In genomic region chr14:24993751-24994658, GRCm38 (mm10) we compare ENCODE assay signal across 10 mouse cellular contexts.
DNase-seq lines count a peak whose midpoint lies in the region; ATAC-seq and TF ChIP-seq lines count a peak whose summit lies in the region.
"Had no signal": no experiment of that assay in that cellular context is flagged by ENCODE, and none has a peak within 500 bp of the region (broad histone marks: within the 10 kb centered on the region; RNA-seq: fewer than 3 reads in every experiment).

No protein-coding gene starts in this region.

- H3K36me3 ChIP-seq in lung, embryonic 16.5 days (ENCODE audit: control insufficient read depth, insufficient read depth, low read length), result no peaks in the 10 kb centered on the region
- no peaks in the 10 kb centered on the region for H3K36me3 ChIP-seq in stomach, postnatal 0 days (ENCODE audit: control insufficient read depth, insufficient read depth, low read length)
- H3K36me3 ChIP-seq: liver, embryonic 13.5 days; stomach, embryonic 15.5 days had no signal

- no peaks in the 10 kb centered on the region for H3K27me3 ChIP-seq in lung, embryonic 16.5 days (ENCODE audit: control insufficient read depth, insufficient read depth, low read depth, low read length)
- H3K27me3 ChIP-seq in stomach, postnatal 0 days (ENCODE audit: control insufficient read depth, insufficient read depth, low read length), result no peaks in the 10 kb centered on the region
- H3K27me3 ChIP-seq: liver, embryonic 13.5 days; stomach, embryonic 15.5 days had no signal

- TF ChIP-seq EP300 in stomach, postnatal 0 days (optimal IDR thresholded peaks at IDR 0.05), result no peak

- 23% methylated on average over 21 of the region's 21 CpGs for WGBS in lung, embryonic 16.5 days
- 39% methylated on average over 21 of the region's 21 CpGs for WGBS in stomach, postnatal 0 days

- H3K4me2 ChIP-seq in lung, embryonic 16.5 days (ENCODE audit: low read depth, low read length), result peak overlapping the region; percentile 34
- H3K4me2 ChIP-seq in stomach, postnatal 0 days (replicated peaks; ENCODE audit: low read depth), result no peak overlapping the region
- H3K4me2 ChIP-seq: liver, embryonic 13.5 days; stomach, embryonic 15.5 days had no signal

- DNase-seq in cerebellum, adult 18-20 months, result peak; percentile 42 to 45
- no peak for DNase-seq in cerebellum, adult 8-10 months
- peak; percentile 61 to 67 for DNase-seq in right cerebral cortex, postnatal 10 days (ENCODE audit: low spot score in 2 of 2)
- DNase-seq in right cerebral cortex, postnatal 4 days, result no peak
- peak; percentile 30 for DNase-seq in stomach, postnatal 0 days (ENCODE audit: low spot score)
- no peak for DNase-seq in adrenal gland, adult 18-20 months (ENCODE audit: low spot score in 2 of 2)
- DNase-seq in ovary, adult 18-20 months (ENCODE audit: low spot score), result no peak
- DNase-seq: liver, embryonic 13.5 days had no signal

- H3K4me3 ChIP-seq in lung, embryonic 16.5 days (ENCODE audit: low read length), result no peak overlapping the region
- H3K4me3 ChIP-seq in stomach, postnatal 0 days (ENCODE audit: low read depth, low read length), result no peak overlapping the region
- H3K4me3 ChIP-seq: liver, embryonic 13.5 days; stomach, embryonic 15.5 days had no signal

- H3K9ac ChIP-seq in lung, embryonic 16.5 days (ENCODE audit: low read length), result peak overlapping the region; percentile 5; the same call in 1 of the 2 replicates
- H3K9ac ChIP-seq in stomach, postnatal 0 days (ENCODE audit: low read length), result no peak overlapping the region
- H3K9ac ChIP-seq: liver, embryonic 13.5 days; stomach, embryonic 15.5 days had no signal

- TF ChIP-seq CTCF in stomach, postnatal 0 days (IDR thresholded peaks at IDR 0.05; ENCODE audit: low read depth), result no peak

- peak; percentile 67; the same call in 1 of the 2 replicates for ATAC-seq in lung, embryonic 16.5 days (ENCODE audit: low read depth)
- ATAC-seq in stomach, postnatal 0 days (ENCODE audit: low FRiP score, low TSS enrichment), result no peak

- H3K4me1 ChIP-seq in lung, embryonic 16.5 days (replicated peaks; ENCODE audit: control insufficient read depth, insufficient read depth, low read length), result peaks cover 10% of the 10 kb centered on the region
- H3K4me1 ChIP-seq in stomach, postnatal 0 days (replicated peaks; ENCODE audit: control insufficient read depth, insufficient read depth), result peaks cover 4% of the 10 kb centered on the region; the same call in 1 of the 2 replicates
- H3K4me1 ChIP-seq: liver, embryonic 13.5 days had no signal

- H3K9me3 ChIP-seq in lung, embryonic 16.5 days (ENCODE audit: control insufficient read depth, low read length), result peaks cover 6% of the 10 kb centered on the region
- H3K9me3 ChIP-seq in stomach, postnatal 0 days (ENCODE audit: control insufficient read depth, low read length), result peaks cover 3% of the 10 kb centered on the region; the same call in 1 of the 2 replicates
- H3K9me3 ChIP-seq: liver, embryonic 13.5 days had no signal

- H3K27ac ChIP-seq in lung, embryonic 16.5 days (ENCODE audit: low read length), result no peak overlapping the region
- H3K27ac ChIP-seq in stomach, postnatal 0 days (replicated peaks), result no peak overlapping the region
- H3K27ac ChIP-seq: liver, embryonic 13.5 days; stomach, embryonic 15.5 days had no signal

Comparison
In these comparisons a context has a peak if more than half of its experiments do, and no peak if none do; other contexts are left out.
1. DNase-seq: peak in cerebellum, adult 18-20 months (2 of 2), right cerebral cortex, postnatal 10 days (2 of 2) and stomach, postnatal 0 days (single experiment); none in cerebellum, adult 8-10 months (single experiment), right cerebral cortex, postnatal 4 days (single experiment), adrenal gland, adult 18-20 months (0 of 2) and ovary, adult 18-20 months (single experiment).